Mouse (Mus musculus) forebrain, embryonic 12.5 days (tissue): ENCODE measurements at regions not wholly inside any gene's neighbourhood (a gene's known extent, or its start where the extent isn't known, plus 50 kb on each side); places are given as distances from the start of the nearest gene placed in this dataset.

Source experiments
- ATAC-seq: fragments of 200-750 bp; cut with Nextera tagmentation; 2 replicates; pipeline ENCODE4 v1.8.0; 2017; ENCODE audit warnings: moderate TSS enrichment; ENCODE audit not compliant: low FRiP score
- H3K27ac ChIP-seq: fragments of 300-500 bp; sonication (generic); 2 replicates; pipeline ENCODE4 v1.5.1; 2016; ENCODE audit warnings: mild to moderate bottlenecking
- H3K27me3 ChIP-seq: fragments of 300-500 bp; sonication (generic); 2 replicates; pipeline ENCODE4 v1.6.1; 2016; ENCODE audit warnings: mild to moderate bottlenecking
- H3K36me3 ChIP-seq: fragments of 300-500 bp; sonication (generic); replicated peaks from 2 replicates; pipeline ENCODE4 v1.6.1; 2016; ENCODE audit warnings: mild to moderate bottlenecking
- H3K4me1 ChIP-seq: fragments of 300-500 bp; sonication (generic); 2 replicates; pipeline ENCODE4 v1.6.1; 2016
- H3K4me2 ChIP-seq: fragments of 300-500 bp; sonication (generic); 2 replicates; pipeline ENCODE4 v1.6.1; 2016; ENCODE audit warnings: mild to moderate bottlenecking, moderate library complexity
- H3K4me3 ChIP-seq: fragments of 300-500 bp; sonication (generic); replicated peaks from 2 replicates; pipeline ENCODE4 v1.5.1; 2016; ENCODE audit warnings: mild to moderate bottlenecking
- H3K9ac ChIP-seq: fragments of 300-500 bp; sonication (generic); 2 replicates; pipeline ENCODE4 v1.6.1; 2016; ENCODE audit warnings: mild to moderate bottlenecking
- H3K9me3 ChIP-seq: fragments of 300-500 bp; sonication (generic); 2 replicates; pipeline ENCODE4 v1.6.1; 2016
- WGBS: fragments of 180-500 bp; shearing (Covaris S2); methylation state at CpG from one replicate; pipeline ENCODE4 v1.1.7; 2016; 5-methylcytosine and 5-hydroxymethylcytosine counted together

GRCm38 (mm10) chr19:30289721-30290120 is 57.0 kb downstream of the Mbl2 start:
- H3K9me3 ChIP-seq, result no peaks in the 10 kb centered on the region
- no peak overlapping the region for H3K4me3 ChIP-seq
- H3K9ac ChIP-seq, result no peak overlapping the region
- ATAC-seq, result no peak
- no peak overlapping the region for H3K27ac ChIP-seq
- no peaks in the 10 kb centered on the region for H3K27me3 ChIP-seq
- H3K36me3 ChIP-seq, result no peaks in the 10 kb centered on the region
- H3K4me2 ChIP-seq, result no peak overlapping the region
- H3K4me1 ChIP-seq, result peaks cover 1% of the 10 kb centered on the region; the same call in 1 of the 2 replicates
- WGBS, result 69% methylated on average over 4 of the region's 4 CpGs

GRCm38 (mm10) chr19:30295263-30295704 is 62.5 kb downstream of the Mbl2 start:
- Histone ChIP-seq H3K27me3 (no peaks in the 10 kb centered on the region), H3K36me3 (no peaks in the 10 kb centered on the region), H3K9ac (no peak overlapping the region), H3K4me3 (no peak overlapping the region), H3K9me3 (no peaks in the 10 kb centered on the region), H3K4me2 (no peak overlapping the region), H3K27ac (no peak overlapping the region), H3K4me1 (peaks cover 3% of the 10 kb centered on the region; the same call in 1 of the 2 replicates)
- ATAC-seq, result no peak
- WGBS, result 38% methylated on average over 15 of the region's 15 CpGs

- H3K36me3 ChIP-seq, result no peaks in the 10 kb centered on the region
- peaks cover 3% of the 10 kb centered on the region; the same call in 1 of the 2 replicates for H3K4me1 ChIP-seq
- H3K4me3 ChIP-seq, result no peak overlapping the region
- ATAC-seq, result no peak
- no peaks in the 10 kb centered on the region for H3K9me3 ChIP-seq
- H3K4me2 ChIP-seq, result no peak overlapping the region
- 90% methylated on average over 3 of the region's 3 CpGs for WGBS
- H3K27me3 ChIP-seq, result no peaks in the 10 kb centered on the region
- no peak overlapping the region for H3K9ac ChIP-seq
- no peak overlapping the region for H3K27ac ChIP-seq
These were observed 63.3 kb downstream of the Mbl2 start for GRCm38 (mm10) chr19:30296024-30296423.

DNA sequence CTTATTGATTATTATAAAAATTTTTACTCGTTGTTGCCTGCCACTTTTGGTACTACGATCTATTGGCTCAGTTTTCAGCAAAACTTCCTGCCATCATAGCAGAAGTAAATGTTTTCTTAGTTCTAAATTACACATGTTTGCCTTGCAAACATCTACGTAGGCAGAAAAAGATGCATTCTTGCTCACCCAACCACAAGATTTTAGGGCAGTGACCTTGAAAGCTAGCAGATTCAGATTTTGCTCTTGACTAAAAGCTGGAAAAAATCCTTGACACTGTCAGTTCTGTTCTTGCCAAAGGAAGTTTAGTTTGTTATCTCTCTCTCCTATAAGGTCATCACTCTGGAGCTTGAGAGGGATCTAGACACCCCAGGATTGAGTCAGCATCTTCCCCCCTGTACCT is 66.8 kb downstream of the Mbl2 start:
- Histone ChIP-seq H3K9ac (no peak overlapping the region), H3K4me1 (peaks cover 3% of the 10 kb centered on the region; the same call in 1 of the 2 replicates), H3K36me3 (no peaks in the 10 kb centered on the region), H3K9me3 (no peaks in the 10 kb centered on the region), H3K27ac (no peak overlapping the region), H3K4me3 (no peak overlapping the region), H3K4me2 (no peak overlapping the region), H3K27me3 (no peaks in the 10 kb centered on the region)
- ATAC-seq, result no peak
- 85% methylated on average over 3 of the region's 3 CpGs for WGBS

- Histone ChIP-seq H3K27me3 (no peaks in the 10 kb centered on the region), H3K9me3 (no peaks in the 10 kb centered on the region), H3K4me2 (no peak overlapping the region), H3K4me3 (no peak overlapping the region), H3K9ac (no peak overlapping the region), H3K36me3 (no peaks in the 10 kb centered on the region), H3K27ac (no peak overlapping the region), H3K4me1 (no peaks in the 10 kb centered on the region)
- ATAC-seq, result no peak
- WGBS, result 82% methylated on average over 4 of the region's 4 CpGs
These were observed 69.5 kb downstream of the Mbl2 start for GRCm38 (mm10) chr19:30302281-30302680.

DNA sequence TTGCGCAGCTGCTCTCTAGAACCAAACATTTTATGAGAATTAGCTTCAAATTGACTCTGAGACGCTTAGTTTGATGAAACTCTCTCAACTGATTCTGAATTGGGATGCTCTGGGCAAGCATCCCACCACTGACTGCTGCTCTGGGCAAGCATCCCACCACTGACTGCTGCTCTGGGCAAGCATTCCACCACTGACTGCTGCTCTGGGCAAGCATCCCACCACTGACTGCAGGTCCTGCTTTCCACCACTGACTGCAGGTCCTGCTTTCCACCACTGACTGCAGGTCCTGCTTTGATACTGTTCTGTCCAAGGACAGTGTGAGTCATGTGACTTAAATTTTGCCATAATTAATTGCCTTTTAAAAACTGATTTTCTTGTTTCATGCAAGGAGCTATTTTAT is 73.6 kb downstream of the Mbl2 start:
- Histone ChIP-seq H3K9ac (no peak overlapping the region), H3K4me3 (no peak overlapping the region), H3K9me3 (no peaks in the 10 kb centered on the region), H3K36me3 (no peaks in the 10 kb centered on the region), H3K27ac (no peak overlapping the region), H3K27me3 (no peaks in the 10 kb centered on the region), H3K4me1 (no peaks in the 10 kb centered on the region), H3K4me2 (no peak overlapping the region)
- 86% methylated on average over 2 of the region's 2 CpGs for WGBS
- no peak for ATAC-seq

DNA sequence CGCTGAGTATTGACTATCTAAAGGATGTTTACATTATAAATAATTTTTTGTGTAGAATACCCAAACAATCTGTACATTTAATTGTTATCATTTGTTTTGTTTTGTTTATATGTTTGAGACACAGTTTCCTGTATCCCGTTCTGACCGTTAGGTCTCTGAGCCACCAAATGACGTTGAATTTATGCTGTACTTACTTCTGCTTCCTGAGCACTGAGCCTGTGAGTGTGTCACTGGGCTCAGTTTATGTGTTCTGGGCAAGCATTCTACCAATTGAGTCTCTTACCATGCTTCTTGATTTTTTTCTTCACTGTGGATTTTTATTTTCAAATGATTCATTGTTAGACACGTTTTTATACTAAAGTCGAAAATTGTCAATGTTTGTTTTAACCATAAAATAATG is 74.2 kb downstream of the Mbl2 start:
- Histone ChIP-seq H3K4me1 (no peaks in the 10 kb centered on the region), H3K9me3 (no peaks in the 10 kb centered on the region), H3K36me3 (no peaks in the 10 kb centered on the region), H3K9ac (no peak overlapping the region), H3K27me3 (no peaks in the 10 kb centered on the region), H3K4me3 (no peak overlapping the region), H3K27ac (no peak overlapping the region), H3K4me2 (no peak overlapping the region)
- ATAC-seq, result no peak
- WGBS, result 89% methylated on average over 6 of the region's 6 CpGs

DNA sequence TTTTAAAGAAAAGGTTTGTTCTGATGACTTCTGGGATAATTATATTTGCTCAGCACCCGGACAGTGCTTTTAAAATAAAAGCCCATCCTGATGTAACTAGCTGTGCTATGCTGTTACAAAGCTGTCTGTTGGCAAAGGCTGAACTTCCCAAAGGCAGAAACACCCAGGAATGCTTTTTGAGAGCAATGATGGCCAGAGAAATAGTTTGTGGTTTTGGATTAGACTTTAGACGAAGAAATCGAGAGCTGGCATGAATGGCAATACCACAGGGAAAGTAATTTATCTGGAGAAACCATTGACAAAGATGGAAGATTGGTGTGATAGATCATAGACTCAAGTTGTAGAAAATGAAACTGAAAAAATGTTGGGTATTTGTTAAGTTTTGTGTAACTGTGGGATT is 84.6 kb downstream of the Mbl2 start:
- no peak overlapping the region for H3K4me2 ChIP-seq
- no peaks in the 10 kb centered on the region for H3K36me3 ChIP-seq
- no peaks in the 10 kb centered on the region for H3K27me3 ChIP-seq
- ATAC-seq, result no peak
- no peak overlapping the region for H3K9ac ChIP-seq
- 90% methylated on average over 3 of the region's 3 CpGs for WGBS
- H3K27ac ChIP-seq, result no peak overlapping the region
- no peaks in the 10 kb centered on the region for H3K9me3 ChIP-seq
- H3K4me3 ChIP-seq, result no peak overlapping the region
- H3K4me1 ChIP-seq, result no peaks in the 10 kb centered on the region

DNA sequence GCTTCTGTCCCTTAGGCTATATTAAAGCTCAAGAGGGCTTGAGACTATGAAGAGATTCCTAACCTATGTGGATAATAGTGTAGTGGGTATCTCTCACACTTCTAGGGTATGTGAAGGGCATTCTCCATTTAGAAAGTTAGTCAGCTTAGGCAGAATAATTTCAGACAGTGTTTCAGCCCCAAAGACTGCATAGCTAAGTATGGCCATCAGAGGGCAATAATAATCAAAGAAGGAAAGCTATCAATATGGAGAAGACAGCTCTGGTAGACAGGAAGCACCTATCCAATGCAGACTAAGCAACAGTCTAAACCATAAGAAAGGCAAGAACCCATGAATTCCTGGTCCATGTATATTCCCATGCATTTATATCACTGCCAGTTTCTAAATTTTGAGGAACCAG is 95.0 kb downstream of the Mbl2 start:
- Histone ChIP-seq H3K27me3 (no peaks in the 10 kb centered on the region), H3K9ac (no peak overlapping the region), H3K4me3 (no peak overlapping the region), H3K4me2 (no peak overlapping the region), H3K4me1 (no peaks in the 10 kb centered on the region), H3K27ac (no peak overlapping the region), H3K36me3 (no peaks in the 10 kb centered on the region), H3K9me3 (no peaks in the 10 kb centered on the region)
- no peak for ATAC-seq

DNA sequence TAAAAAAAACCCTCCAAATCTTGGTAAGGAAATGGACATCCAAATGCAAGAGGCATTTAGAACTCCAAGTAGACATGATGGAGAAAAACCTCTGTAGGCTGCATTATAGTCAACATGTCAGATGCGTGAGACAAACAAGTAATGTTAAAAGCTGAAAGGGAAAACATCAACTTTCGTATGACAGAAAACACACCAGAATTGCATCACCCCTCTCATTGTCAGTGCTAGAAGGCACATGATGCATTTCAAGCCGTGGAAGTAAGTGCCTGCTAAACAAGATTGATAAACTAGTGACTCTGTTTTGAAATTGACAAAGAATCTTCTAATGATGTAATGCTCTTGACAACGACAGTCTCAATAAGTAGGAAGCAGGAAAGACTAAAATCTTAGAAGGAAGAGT is 96.1 kb downstream of the Mbl2 start:
- no peaks in the 10 kb centered on the region for H3K4me1 ChIP-seq
- ATAC-seq, result no peak
- WGBS, result 88% methylated on average over 4 of the region's 4 CpGs
- no peak overlapping the region for H3K9ac ChIP-seq
- no peaks in the 10 kb centered on the region for H3K9me3 ChIP-seq
- H3K36me3 ChIP-seq, result no peaks in the 10 kb centered on the region
- H3K27ac ChIP-seq, result no peak overlapping the region
- no peak overlapping the region for H3K4me2 ChIP-seq
- H3K27me3 ChIP-seq, result no peaks in the 10 kb centered on the region
- H3K4me3 ChIP-seq, result no peak overlapping the region

GRCm38 (mm10) chr19:30330792-30331191 is 98.0 kb downstream of the Mbl2 start:
- Histone ChIP-seq H3K4me3 (no peak overlapping the region), H3K9ac (no peak overlapping the region), H3K36me3 (no peaks in the 10 kb centered on the region), H3K27me3 (no peaks in the 10 kb centered on the region), H3K27ac (no peak overlapping the region), H3K4me2 (no peak overlapping the region), H3K9me3 (no peaks in the 10 kb centered on the region), H3K4me1 (no peaks in the 10 kb centered on the region)
- ATAC-seq, result no peak
- WGBS, result 94% methylated on average over 7 of the region's 7 CpGs

GRCm38 (mm10) chr19:30331850-30332249 is 99.1 kb downstream of the Mbl2 start:
- no peak overlapping the region for H3K9ac ChIP-seq

GRCm38 (mm10) chr19:30344401-30344800 is 111.7 kb downstream of the Mbl2 start:
- H3K27me3 ChIP-seq, result no peaks in the 10 kb centered on the region
- ATAC-seq, result no peak
- no peak overlapping the region for H3K9ac ChIP-seq
- H3K4me3 ChIP-seq, result no peak overlapping the region
- 89% methylated on average over 5 of the region's 5 CpGs for WGBS
- no peaks in the 10 kb centered on the region for H3K4me1 ChIP-seq
- H3K27ac ChIP-seq, result no peak overlapping the region
- H3K4me2 ChIP-seq, result no peak overlapping the region
- no peaks in the 10 kb centered on the region for H3K36me3 ChIP-seq
- H3K9me3 ChIP-seq, result no peaks in the 10 kb centered on the region

More at GRCm38 (mm10) chr19:30331850-30332249, 99.1 kb downstream of the Mbl2 start:
- H3K4me1 ChIP-seq, result no peaks in the 10 kb centered on the region
- H3K27me3 ChIP-seq, result no peaks in the 10 kb centered on the region
- H3K4me3 ChIP-seq, result no peak overlapping the region
- H3K4me2 ChIP-seq, result no peak overlapping the region
- H3K27ac ChIP-seq, result no peak overlapping the region
- ATAC-seq, result no peak
- no peaks in the 10 kb centered on the region for H3K9me3 ChIP-seq
- no peaks in the 10 kb centered on the region for H3K36me3 ChIP-seq
- 13% methylated on average over 1 of the region's 1 CpGs for whole genome bisulfite sequencing

- H3K9ac ChIP-seq, result no peak overlapping the region
- no peak for ATAC-seq
These were observed 116.2 kb downstream of the Mbl2 start for GRCm38 (mm10) chr19:30348924-30349323.

More at GRCm38 (mm10) chr19:30348924-30349323, 116.2 kb downstream of the Mbl2 start:
- no peaks in the 10 kb centered on the region for H3K4me1 ChIP-seq
- H3K4me2 ChIP-seq, result no peak overlapping the region
- no peak overlapping the region for H3K27ac ChIP-seq
- WGBS, result 87% methylated on average over 6 of the region's 6 CpGs
- no peak overlapping the region for H3K4me3 ChIP-seq
- no peaks in the 10 kb centered on the region for H3K36me3 ChIP-seq
- no peaks in the 10 kb centered on the region for H3K27me3 ChIP-seq
- no peaks in the 10 kb centered on the region for H3K9me3 ChIP-seq
